Mouse (Mus musculus) intestine, embryonic 14.5 days (tissue): ENCODE measurements around the gene Rnf111. TPM values are rescaled to one million over a fixed set of nuclear protein-coding genes. Genes with fewer than 3 reads are reported as not detected.

Experiments used
- ATAC-seq: fragments of 200-750 bp; cut with Nextera tagmentation; replicated peaks from 2 replicates; pipeline ENCODE4 v1.8.0; 2017; ENCODE audit warnings: low read depth, moderate number of reproducible peaks, moderate TSS enrichment, moderate library complexity; ENCODE audit not compliant: low FRiP score, low TSS enrichment
- DNase-seq: peaks from one replicate; pipeline ENCODE4 v3.0.0-alpha.2; 2018; ENCODE audit warnings: low spot score
- H3K27ac ChIP-seq: fragments of 300-500 bp; sonication (generic); 2 replicates; pipeline ENCODE4 v1.5.1; 2014; ENCODE audit warnings: low read depth, mild to moderate bottlenecking, control low read depth
- H3K27me3 ChIP-seq: fragments of 300-500 bp; sonication (generic); replicated peaks from 2 replicates; pipeline ENCODE4 v1.6.1; 2014; ENCODE audit warnings: low read length, control low read depth; ENCODE audit not compliant: control insufficient read depth, insufficient read depth
- H3K36me3 ChIP-seq: fragments of 300-500 bp; sonication (generic); 2 replicates; pipeline ENCODE4 v1.6.1; 2014; ENCODE audit warnings: low read length, control low read depth; ENCODE audit not compliant: control insufficient read depth, insufficient read depth
- H3K4me1 ChIP-seq: fragments of 300-500 bp; sonication (generic); replicated peaks from 2 replicates; pipeline ENCODE4 v1.6.1; 2014; ENCODE audit warnings: low read length, control low read depth, mixed read lengths; ENCODE audit not compliant: control insufficient read depth, insufficient read depth
- H3K4me2 ChIP-seq: fragments of 300-500 bp; sonication (generic); 2 replicates; pipeline ENCODE4 v1.6.1; 2014; ENCODE audit warnings: low read length
- H3K4me3 ChIP-seq: fragments of 300-500 bp; sonication (generic); 2 replicates; pipeline ENCODE4 v1.5.1; 2014; ENCODE audit warnings: low read depth, low read length, control low read depth, mixed read lengths
- H3K9ac ChIP-seq: fragments of 300-500 bp; sonication (generic); 2 replicates; pipeline ENCODE4 v1.6.1; 2014; ENCODE audit warnings: mild to moderate bottlenecking, low read length
- H3K9me3 ChIP-seq: fragments of 300-500 bp; sonication (generic); 2 replicates; pipeline ENCODE4 v1.6.1; 2016; ENCODE audit warnings: low read length, control low read depth; ENCODE audit not compliant: control insufficient read depth
- WGBS: fragments of 180-500 bp; shearing (Covaris S2); extraction: QIAGEN DNeasy Blood & Tissue Kit; methylation state at CpG from one replicate; pipeline ENCODE4 v1.1.7; 2014; 5-methylcytosine and 5-hydroxymethylcytosine counted together
- polyA plus RNA-seq: library from polyadenylated mRNA; unstranded; fragments of >200 nt; fragmentation: Nextera tagmentation; extraction: Ambion mirVana; gene quantifications from 2 replicates; pipeline ENCODE4 v1.2.1, GENCODE M21; 2014

The Rnf111 gene
- polyA plus RNA-seq, 1 experiment from 2014 or later: 27.2 TPM

- H3K36me3 ChIP-seq: peaks cover 49% of the 10 kb centered on the region
Measured at GRCm38 (mm10) chr9:70406596-70406995, 96.9 kb downstream of the Rnf111 start.

GRCm38 (mm10) chr9:70401937-70402539 is 101.5 kb downstream of the Rnf111 start:
- WGBS: 86% methylated on average over 8 of the region's 8 CpGs
- Histone ChIP-seq H3K9me3 (no peaks in the 10 kb centered on the region), H3K4me2 (no peak overlapping the region), H3K27me3 (no peaks in the 10 kb centered on the region), H3K27ac (no peak overlapping the region), H3K4me3 (no peak overlapping the region), H3K4me1 (no peaks in the 10 kb centered on the region), H3K36me3 (peaks cover 13% of the 10 kb centered on the region), H3K9ac (no peak overlapping the region)
- no peak for DNase-seq
- no peak for ATAC-seq

More at GRCm38 (mm10) chr9:70406596-70406995, 96.9 kb downstream of the Rnf111 start:
- no peak for ATAC-seq
- H3K4me1 ChIP-seq: no peaks in the 10 kb centered on the region
- H3K9ac ChIP-seq: no peak overlapping the region
- no peaks in the 10 kb centered on the region for H3K9me3 ChIP-seq
- H3K27ac ChIP-seq: no peak overlapping the region
- no peak overlapping the region for H3K4me3 ChIP-seq
- 93% methylated on average over 3 of the region's 3 CpGs for WGBS
- no peak overlapping the region for H3K4me2 ChIP-seq
- no peak for DNase-seq
- H3K27me3 ChIP-seq: no peaks in the 10 kb centered on the region

- no peaks in the 10 kb centered on the region for H3K9me3 ChIP-seq
- no peaks in the 10 kb centered on the region for H3K27me3 ChIP-seq
- no peak for ATAC-seq
- WGBS: 91% methylated on average over 2 of the region's 2 CpGs
- H3K4me2 ChIP-seq: no peak overlapping the region
- no peaks in the 10 kb centered on the region for H3K4me1 ChIP-seq
- H3K36me3 ChIP-seq: peaks cover 20% of the 10 kb centered on the region
- H3K4me3 ChIP-seq: no peak overlapping the region
- no peak overlapping the region for H3K27ac ChIP-seq
- no peak overlapping the region for H3K9ac ChIP-seq
- no peak for DNase-seq
Measured at GRCm38 (mm10) chr9:70396083-70396482, 107.4 kb downstream of the Rnf111 start.

- Histone ChIP-seq H3K9ac (no peak overlapping the region), H3K4me2 (no peak overlapping the region), H3K27ac (no peak overlapping the region), H3K4me3 (no peak overlapping the region), H3K36me3 (peaks cover 20% of the 10 kb centered on the region), H3K9me3 (no peaks in the 10 kb centered on the region), H3K4me1 (no peaks in the 10 kb centered on the region), H3K27me3 (no peaks in the 10 kb centered on the region)
- WGBS: 92% methylated on average over 12 of the region's 12 CpGs
- no peak for DNase-seq
- ATAC-seq: no peak
Measured at GRCm38 (mm10) chr9:70395617-70396016, 107.9 kb downstream of the Rnf111 start.

GRCm38 (mm10) chr9:70392563-70392907 is 111.0 kb downstream of the Rnf111 start:
- ATAC-seq (0 out of 2 replicates have a peak, but pooled peaks have one; percentile 53), DNase-seq (peak; percentile 64)
- H3K9me3 ChIP-seq: no peaks in the 10 kb centered on the region
- H3K4me1 ChIP-seq: no peaks in the 10 kb centered on the region
- no peak overlapping the region for H3K9ac ChIP-seq
- 16% methylated on average over 6 of the region's 6 CpGs for WGBS
- H3K27me3 ChIP-seq: no peaks in the 10 kb centered on the region
- H3K36me3 ChIP-seq: peaks cover 15% of the 10 kb centered on the region
- H3K4me2 ChIP-seq: no peak overlapping the region
- no peak overlapping the region for H3K4me3 ChIP-seq
- H3K27ac ChIP-seq: no peak overlapping the region

GRCm38 (mm10) chr9:70391660-70392562 is 111.6 kb downstream of the Rnf111 start:
- Histone ChIP-seq H3K27ac (no peak overlapping the region), H3K27me3 (no peaks in the 10 kb centered on the region), H3K36me3 (peaks cover 10% of the 10 kb centered on the region), H3K4me2 (no peak overlapping the region), H3K9me3 (no peaks in the 10 kb centered on the region), H3K9ac (no peak overlapping the region), H3K4me3 (no peak overlapping the region), H3K4me1 (no peaks in the 10 kb centered on the region)
- DNase-seq (no peak), ATAC-seq (no peak)
- WGBS: 73% methylated on average over 12 of the region's 12 CpGs

- DNase-seq (no peak), ATAC-seq (no peak)
- Histone ChIP-seq H3K9me3 (no peaks in the 10 kb centered on the region), H3K4me1 (no peaks in the 10 kb centered on the region), H3K9ac (no peak overlapping the region), H3K4me3 (no peak overlapping the region), H3K4me2 (no peak overlapping the region), H3K27ac (no peak overlapping the region), H3K36me3 (peaks cover 1% of the 10 kb centered on the region; the same call in 1 of the 2 replicates), H3K27me3 (no peaks in the 10 kb centered on the region)
- 86% methylated on average over 5 of the region's 5 CpGs for WGBS
Measured at GRCm38 (mm10) chr9:70391042-70391441, 112.5 kb downstream of the Rnf111 start.

GRCm38 (mm10) chr9:70389548-70389947 is 114.0 kb downstream of the Rnf111 start:
- 84% methylated on average over 3 of the region's 3 CpGs for WGBS
- H3K27me3 ChIP-seq: no peaks in the 10 kb centered on the region
- H3K27ac ChIP-seq: no peak overlapping the region
- no peaks in the 10 kb centered on the region for H3K4me1 ChIP-seq
- no peak overlapping the region for H3K4me3 ChIP-seq
- no peaks in the 10 kb centered on the region for H3K9me3 ChIP-seq
- H3K4me2 ChIP-seq: no peak overlapping the region
- DNase-seq: no peak
- ATAC-seq: no peak
- no peak overlapping the region for H3K9ac ChIP-seq
- peaks cover 7% of the 10 kb centered on the region; the same call in 1 of the 2 replicates for H3K36me3 ChIP-seq
